Mouse (Mus musculus) C2C12 (cell line): ENCODE results near the gene Phf21a. TPM values are rescaled to one million over a fixed set of nuclear protein-coding genes. Genes with fewer than 3 reads are reported as not detected.

Source experiments
- H3K27me3 ChIP-seq: one replicate; pipeline ENCODE4 v1.6.1; 2011; ENCODE audit not compliant: control insufficient read depth, insufficient read depth, insufficient read length
- H3K36me3 ChIP-seq: one replicate; pipeline ENCODE4 v1.6.1; 2011; ENCODE audit not compliant: control insufficient read depth, insufficient read depth
- H3K4me3 ChIP-seq: one replicate; pipeline ENCODE4 v1.5.1; 2011; ENCODE audit warnings: mild to moderate bottlenecking, control low read depth; ENCODE audit not compliant: poor library complexity, insufficient read depth, severe bottlenecking
- H3K79me2 ChIP-seq: one replicate; pipeline ENCODE4 v1.6.1; 2011; ENCODE audit not compliant: control insufficient read depth, insufficient read depth
- H3K79me3 ChIP-seq: one replicate; pipeline ENCODE4 v1.6.1; 2011; ENCODE audit warnings: low read depth, control low read depth
- H3ac ChIP-seq: one replicate; pipeline ENCODE3; 2011; ENCODE audit warnings: low read depth; ENCODE audit not compliant: control insufficient read depth, insufficient read length
- CEBPB ChIP-seq: IDR thresholded peaks from one replicate; pipeline ENCODE4 v1.6.1; 2011; ENCODE audit warnings: low read depth, mild to moderate bottlenecking, control low read depth, moderate library complexity
- CTCF ChIP-seq: IDR thresholded peaks from one replicate; pipeline ENCODE4 v1.5.1; 2011; ENCODE audit not compliant: control insufficient read depth, insufficient read depth, insufficient read length
- FOSL1 ChIP-seq: IDR thresholded peaks from one replicate; pipeline ENCODE4 v1.8.0; 2011; ENCODE audit warnings: mild to moderate bottlenecking, low read length; ENCODE audit not compliant: poor library complexity, insufficient read depth, severe bottlenecking
- MAX ChIP-seq: IDR thresholded peaks from one replicate; pipeline ENCODE4 v1.6.1; 2011; ENCODE audit warnings: mild to moderate bottlenecking, control low read depth
- MYOD1 ChIP-seq: IDR thresholded peaks from one replicate; pipeline ENCODE4 v1.6.1; 2011; ENCODE audit warnings: low read depth; ENCODE audit not compliant: control insufficient read depth, insufficient read length
- MYOG ChIP-seq: IDR thresholded peaks from one replicate; pipeline ENCODE4 v1.6.1; 2011; ENCODE audit not compliant: control insufficient read depth, insufficient read length; ENCODE audit errors: extremely low read depth
- USF1 ChIP-seq: IDR thresholded peaks from one replicate; pipeline ENCODE4 v1.6.1; 2011; ENCODE audit warnings: low read depth, mild to moderate bottlenecking, control low read depth, moderate library complexity
- polyA plus RNA-seq: library from polyadenylated mRNA; unstranded; fragments of >200 nt; fragmentation: generic; extraction: Trizol; gene quantifications from one replicate; pipeline ENCODE4 v1.2.1, GENCODE M21; 2012; ENCODE audit warnings: missing spikeins

The Phf21a gene
- polyA plus RNA-seq, 1 experiment, result 8.5 TPM

DNA sequence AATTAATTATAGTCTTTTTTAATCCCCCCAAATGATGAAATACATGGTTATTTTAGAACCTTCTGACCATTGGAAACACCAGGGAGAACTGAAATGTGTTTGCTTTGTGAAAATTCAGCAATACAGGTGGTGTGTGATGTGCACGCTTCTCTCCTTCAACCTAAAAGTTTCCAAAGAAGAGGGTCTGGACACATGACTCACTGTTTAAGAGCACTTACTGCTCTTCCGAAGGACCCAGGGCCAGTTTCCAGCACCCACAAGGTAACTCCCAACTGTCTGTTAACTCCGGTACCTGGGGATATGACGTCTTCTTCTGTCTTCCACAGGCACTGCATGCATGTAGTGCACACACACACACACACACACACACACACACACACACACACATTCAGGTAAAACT, 82.1 kb downstream of the Phf21a start:
- no peaks in the 10 kb centered on the region for H3K79me3 ChIP-seq
- no peak for TF ChIP-seq CTCF
- TF ChIP-seq USF1, result no peak
- no peak for TF ChIP-seq CEBPB
- no peak for TF ChIP-seq MYOD1
- no peak for TF ChIP-seq MYOG
- TF ChIP-seq FOSL1, result no peak
- no peak for TF ChIP-seq MAX

DNA sequence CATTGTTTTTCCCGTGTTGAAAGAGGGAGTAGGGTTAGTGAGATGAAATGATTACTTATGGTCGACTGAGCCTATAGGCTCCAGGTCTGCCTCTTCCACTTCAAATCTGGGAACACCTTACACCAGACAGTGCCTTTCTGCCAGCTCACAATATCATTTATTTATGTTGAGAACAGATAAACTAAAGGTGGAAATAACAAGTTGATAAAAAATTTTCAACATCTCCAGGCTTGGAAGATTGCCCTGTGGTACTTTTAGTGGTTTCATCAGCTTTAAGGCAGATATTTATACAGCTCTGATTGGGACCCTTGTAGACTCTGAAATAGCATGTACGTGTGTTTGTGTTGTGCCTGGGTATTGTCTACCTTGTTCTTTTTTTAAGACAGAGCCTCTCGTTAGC, 83.4 kb downstream of the Phf21a start:
- no peaks in the 10 kb centered on the region for H3K36me3 ChIP-seq

More for the DNA sequence above, 82.1 kb downstream of the Phf21a start:
- Histone ChIP-seq H3ac (no peak overlapping the region), H3K36me3 (no peaks in the 10 kb centered on the region), H3K27me3 (peaks cover 6% of the 10 kb centered on the region), H3K79me2 (no peaks in the 10 kb centered on the region), H3K4me3 (no peak overlapping the region)

DNA sequence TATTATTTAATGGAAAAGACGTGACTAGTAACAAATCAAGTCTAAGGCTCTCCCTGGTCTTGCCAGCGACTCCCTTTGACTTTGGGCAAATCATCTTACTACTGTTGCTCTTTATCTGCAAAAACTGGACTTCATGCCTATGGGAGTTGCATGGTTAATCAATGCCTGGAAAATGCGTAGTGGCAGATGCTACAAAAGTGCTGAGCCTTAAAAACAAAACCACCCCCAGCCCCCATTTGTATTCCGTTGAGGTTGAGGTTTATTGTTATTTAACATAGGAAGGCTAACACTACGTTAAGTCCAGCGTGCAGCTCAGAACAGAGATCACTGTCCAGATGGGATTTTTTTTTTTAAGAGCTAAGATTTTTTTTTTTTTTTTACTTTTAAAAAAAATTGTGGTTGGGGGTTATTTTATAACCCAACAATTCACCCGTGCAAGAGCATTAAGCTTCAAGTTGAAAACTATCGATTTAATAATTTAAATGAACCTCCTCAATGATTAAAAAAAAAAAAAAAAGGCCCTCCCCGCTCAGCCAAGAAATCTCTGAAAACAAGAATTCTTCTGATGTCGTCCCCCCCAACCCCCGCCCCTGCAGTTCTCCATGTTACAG, 89.3 kb downstream of the Phf21a start:
- Histone ChIP-seq H3K36me3 (no peaks in the 10 kb centered on the region), H3K79me2 (peaks cover 21% of the 10 kb centered on the region)
- TF ChIP-seq USF1 (no peak), MAX (no peak), CTCF (no peak), FOSL1 (no peak), MYOG (no peak), MYOD1 (no peak), CEBPB (no peak)

More for the DNA sequence above, 83.4 kb downstream of the Phf21a start:
- TF ChIP-seq MYOG (no peak), CEBPB (no peak), CTCF (no peak), MYOD1 (no peak), FOSL1 (no peak), USF1 (no peak), MAX (no peak)
- peaks cover 6% of the 10 kb centered on the region for H3K27me3 ChIP-seq
- H3K79me3 ChIP-seq, result no peaks in the 10 kb centered on the region
- H3ac ChIP-seq, result no peak overlapping the region
- H3K4me3 ChIP-seq, result no peak overlapping the region
- H3K79me2 ChIP-seq, result no peaks in the 10 kb centered on the region

DNA sequence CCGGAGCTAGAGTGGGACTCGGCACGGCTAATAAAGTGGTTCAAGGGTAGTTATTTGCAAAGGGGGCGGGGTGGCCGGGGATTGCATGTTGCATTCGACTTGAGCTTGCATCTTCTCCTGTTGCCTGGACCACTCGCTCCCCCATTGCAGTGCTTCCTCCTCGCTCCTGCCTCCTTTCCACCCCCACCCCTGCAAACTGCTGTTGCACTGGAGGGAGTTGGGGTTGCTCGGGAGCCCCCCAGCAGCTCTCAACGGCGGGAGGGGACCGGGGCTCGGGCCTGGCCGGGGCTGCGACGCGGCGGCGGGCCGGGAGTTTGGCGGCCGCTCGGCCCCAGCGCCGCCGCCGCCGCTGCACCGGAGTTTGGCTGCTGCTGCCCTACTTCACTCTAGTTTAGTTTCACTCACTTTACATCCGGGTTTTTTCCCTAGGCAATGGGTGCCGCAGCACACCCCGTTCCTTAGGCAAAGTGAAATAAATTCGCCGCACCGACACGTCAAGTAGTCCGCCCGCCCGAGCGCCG, 90.1 kb downstream of the Phf21a start:
- H3K79me3 ChIP-seq, result peaks cover 3% of the 10 kb centered on the region
- peaks cover 24% of the 10 kb centered on the region for H3K79me2 ChIP-seq
- TF ChIP-seq MAX, result no peak
- no peak for TF ChIP-seq MYOG
- TF ChIP-seq CEBPB, result no peak
- no peak for TF ChIP-seq FOSL1
- no peak for TF ChIP-seq USF1
- no peak for TF ChIP-seq CTCF
- no peak for TF ChIP-seq MYOD1
- no peaks in the 10 kb centered on the region for H3K27me3 ChIP-seq
- H3K4me3 ChIP-seq, result peak overlapping the region; percentile 74
- H3ac ChIP-seq, result peak overlapping the region; percentile 66
- no peaks in the 10 kb centered on the region for H3K36me3 ChIP-seq

More for the DNA sequence above, 89.3 kb downstream of the Phf21a start:
- Histone ChIP-seq H3ac (no peak overlapping the region), H3K27me3 (no peaks in the 10 kb centered on the region), H3K79me3 (peaks cover 3% of the 10 kb centered on the region), H3K4me3 (peak overlapping the region; percentile 74)

DNA sequence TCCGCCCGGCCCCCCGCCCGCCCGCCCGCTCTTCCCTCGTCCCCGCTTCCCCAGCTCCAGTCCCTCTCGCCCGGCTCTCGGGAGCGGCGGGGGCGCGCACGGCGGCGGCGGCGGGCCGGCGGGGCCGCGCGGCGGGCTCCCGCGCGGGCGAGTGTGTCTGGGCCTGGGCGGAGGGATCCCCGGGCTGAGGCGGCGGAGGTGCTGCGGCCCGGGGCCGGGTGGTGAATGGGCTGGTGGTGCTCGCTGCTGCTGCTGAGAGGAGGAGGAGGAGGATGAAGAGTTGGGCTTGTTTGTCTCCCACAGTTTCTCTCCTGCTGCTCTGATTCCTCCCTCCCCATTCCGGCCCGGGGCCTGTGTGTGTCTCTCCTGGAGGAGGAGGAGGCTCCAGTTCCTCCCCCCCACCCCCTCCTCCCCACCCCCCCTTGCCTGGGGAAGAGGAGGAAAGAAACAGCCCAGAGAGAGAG, 90.7 kb downstream of the Phf21a start:
- TF ChIP-seq CEBPB, result no peak
- TF ChIP-seq USF1, result no peak
- no peak for TF ChIP-seq MAX
- no peak for TF ChIP-seq CTCF
- TF ChIP-seq FOSL1, result no peak
- H3K4me3 ChIP-seq, result peak overlapping the region; percentile 74
- peak overlapping the region; percentile 86 for H3ac ChIP-seq
- no peaks in the 10 kb centered on the region for H3K27me3 ChIP-seq
- no peaks in the 10 kb centered on the region for H3K36me3 ChIP-seq
- peaks cover 3% of the 10 kb centered on the region for H3K79me3 ChIP-seq
- peaks cover 24% of the 10 kb centered on the region for H3K79me2 ChIP-seq
